Mouse (Mus musculus) heart, adult 11 months (tissue): ENCODE data around the gene C1ql1.

Source experiments
- DNase-seq: peaks from one replicate; pipeline ENCODE4 v3.0.0; 2022

Gene C1ql1

GRCm38 (mm10) chr11:102900763-102901162 lies 45.7 kb downstream of the C1ql1 start, which contains the start of gene Gfap:
Gene Gfap (minus strand): TSS chr11:102900912.
- DNase-seq: peak; percentile 95

- peak; percentile 85 for DNase-seq
Measured at GRCm38 (mm10) chr11:102898408-102898807, 48.1 kb downstream of the C1ql1 start.

- no peak for DNase-seq
Measured at GRCm38 (mm10) chr11:102896641-102897040, 49.8 kb downstream of the C1ql1 start.

- peak; percentile 73 for DNase-seq
Measured at GRCm38 (mm10) chr11:102895779-102896178, 50.7 kb downstream of the C1ql1 start.

GRCm38 (mm10) chr11:102894716-102895115 lies 51.8 kb downstream of the C1ql1 start:
- no peak for DNase-seq

- peak; percentile 96 for DNase-seq
Measured at GRCm38 (mm10) chr11:102893015-102893651, 53.4 kb downstream of the C1ql1 start.

GRCm38 (mm10) chr11:102890096-102890495 lies 56.4 kb downstream of the C1ql1 start:
- DNase-seq: no peak
